Mouse (Mus musculus) CH12.LX (cell line): Measurements from ENCODE around the gene Phactr1. TPM values are rescaled to one million over a fixed set of nuclear protein-coding genes. Genes with fewer than 3 reads are reported as not detected.

Experiments used
- DNase-seq: peaks from one replicate; pipeline ENCODE4 v3.0.0-alpha.2; 2013; ENCODE audit errors: extremely low read depth
- H3K27ac ChIP-seq: 2 replicates; pipeline ENCODE4 v1.5.1; 2012; ENCODE audit warnings: low read depth, mild to moderate bottlenecking, control low read depth, moderate library complexity; ENCODE audit not compliant: insufficient read depth
- H3K27me3 ChIP-seq: replicated peaks from 2 replicates; pipeline ENCODE3; 2012; ENCODE audit warnings: inconsistent platforms
- H3K36me3 ChIP-seq, 2 experiments: replicated peaks in 1 of 2; 2 replicates each; pipeline versions ENCODE3 to v1.6.1; 2012; ENCODE audit warnings: inconsistent platforms in 1 of 2, low read length in 1 of 2, mild to moderate bottlenecking in 1 of 2, mixed read lengths in 1 of 2, moderate library complexity in 1 of 2; ENCODE audit not compliant: control insufficient read depth in 1 of 2, insufficient read depth in 1 of 2
- H3K4me1 ChIP-seq, 2 experiments: 2 replicates each; pipeline ENCODE4 v1.6.1; 2012; ENCODE audit warnings: inconsistent platforms in 1 of 2, moderate library complexity in 1 of 2; ENCODE audit not compliant: insufficient read depth in 2 of 2, control insufficient read depth in 1 of 2
- H3K4me2 ChIP-seq: 2 replicates; pipeline ENCODE4 v1.6.1; 2012; ENCODE audit warnings: low read depth, mild to moderate bottlenecking, control low read depth; ENCODE audit not compliant: poor library complexity, insufficient read depth, severe bottlenecking
- H3K4me3 ChIP-seq, 3 experiments: fragments of 150-350 bp in 1 of 3; sonication (generic) in 1 of 3; replicated peaks in 1 of 3; 2 replicates each; pipeline versions ENCODE3 to v1.5.1; 2011 to 2012; ENCODE audit warnings: low read depth in 2 of 3, low read length in 2 of 3, mild to moderate bottlenecking in 2 of 3, moderate library complexity in 2 of 3, control low read depth in 1 of 3, improper control_type of control experiment in 1 of 3, inconsistent platforms in 1 of 3, mixed read lengths in 1 of 3; ENCODE audit not compliant: poor library complexity in 1 of 3
- H3K79me2 ChIP-seq: replicated peaks from 2 replicates; pipeline ENCODE4 v1.6.1; 2012; ENCODE audit warnings: mild to moderate bottlenecking, moderate library complexity; ENCODE audit not compliant: control insufficient read depth, poor library complexity, insufficient read depth, severe bottlenecking; ENCODE audit errors: extremely low read depth
- H3K9ac ChIP-seq: 2 replicates; pipeline ENCODE4 v1.6.1; 2012; ENCODE audit warnings: low read depth, mild to moderate bottlenecking, control low read depth, moderate library complexity; ENCODE audit not compliant: insufficient read depth
- H3K9me3 ChIP-seq: replicated peaks from 2 replicates; pipeline ENCODE3; 2012; ENCODE audit warnings: low read length, inconsistent platforms, mixed read lengths
- CHD1 ChIP-seq: IDR thresholded peaks from 2 replicates; pipeline ENCODE4 v1.6.1; 2012; ENCODE audit warnings: low read depth, low read length, improper control_type of control experiment, inconsistent platforms
- CHD2 ChIP-seq: IDR thresholded peaks from 2 replicates; pipeline ENCODE4 v1.6.1; 2011; ENCODE audit warnings: low read length, improper control_type of control experiment
- E2F4 ChIP-seq: IDR thresholded peaks from 2 replicates; pipeline ENCODE4 v1.6.1; 2011; ENCODE audit warnings: low read depth, low read length, improper control_type of control experiment; ENCODE audit not compliant: insufficient replicate concordance
- ELF1 ChIP-seq: IDR thresholded peaks from 2 replicates; pipeline ENCODE4 v1.6.1; 2014; ENCODE audit warnings: low read depth, mild to moderate bottlenecking, inconsistent platforms, low read length, improper control_type of control experiment
- ETS1 ChIP-seq: conservative IDR thresholded peaks from 2 replicates; pipeline ENCODE4 v1.6.1; 2012; ENCODE audit warnings: low read depth, mild to moderate bottlenecking, inconsistent platforms, low read length, improper control_type of control experiment, moderate library complexity
- GABPA ChIP-seq: IDR thresholded peaks from 2 replicates; pipeline ENCODE4 v1.6.1; 2012; ENCODE audit warnings: low read depth, low read length, improper control_type of control experiment, inconsistent platforms; ENCODE audit not compliant: insufficient replicate concordance
- MAFK ChIP-seq: IDR thresholded peaks from 2 replicates; pipeline ENCODE4 v1.6.1; 2011; ENCODE audit warnings: low read length, improper control_type of control experiment; ENCODE audit not compliant: insufficient replicate concordance
- MAX ChIP-seq: IDR thresholded peaks from 2 replicates; pipeline ENCODE4 v1.6.1; 2011; ENCODE audit warnings: low read length, improper control_type of control experiment
- NRF1 ChIP-seq: IDR thresholded peaks from 2 replicates; pipeline ENCODE4 v1.6.1; 2014; ENCODE audit warnings: low read depth, mild to moderate bottlenecking, inconsistent platforms, low read length, improper control_type of control experiment, moderate library complexity
- POLR2A ChIP-seq: IDR thresholded peaks from 2 replicates; pipeline ENCODE4 v1.6.1; 2011; ENCODE audit warnings: low read depth, mild to moderate bottlenecking, improper control_type of control experiment, low read length
- POLR2AphosphoS2 ChIP-seq: IDR thresholded peaks from 2 replicates; pipeline ENCODE4 v1.6.1; 2011; ENCODE audit warnings: low read depth, low read length, improper control_type of control experiment
- TBP ChIP-seq: conservative IDR thresholded peaks from 2 replicates; pipeline ENCODE4 v1.6.1; 2011; ENCODE audit warnings: low read depth, low read length, improper control_type of control experiment
- UBTF ChIP-seq: IDR thresholded peaks from 2 replicates; pipeline ENCODE4 v1.6.1; 2012; ENCODE audit warnings: low read depth, mild to moderate bottlenecking, inconsistent platforms, low read length, improper control_type of control experiment, moderate library complexity
- USF2 ChIP-seq: conservative IDR thresholded peaks from 2 replicates; pipeline ENCODE4 v1.6.1; 2011; ENCODE audit warnings: low read depth, low read length, improper control_type of control experiment
- ZC3H11A ChIP-seq: IDR thresholded peaks from 2 replicates; pipeline ENCODE4 v1.6.1; 2012; ENCODE audit warnings: low read depth, mild to moderate bottlenecking, inconsistent platforms, low read length, improper control_type of control experiment
- ZKSCAN1 ChIP-seq: IDR thresholded peaks from 2 replicates; pipeline ENCODE4 v1.6.1; 2012; ENCODE audit warnings: low read depth, inconsistent platforms, low read length, improper control_type of control experiment, borderline replicate concordance
- ZNF384 ChIP-seq: IDR thresholded peaks from 2 replicates; pipeline ENCODE4 v1.6.1; 2012; ENCODE audit warnings: low read depth, low read length, improper control_type of control experiment, inconsistent platforms
- dilution Hi-C: fragments of 300-500 bp; cut with MboI; formaldehyde crosslinking; loops from 2 replicates; pipeline ENCODE4 v1.14.3; 2020; ENCODE audit warnings: low sequenced_read_pairs; ENCODE audit not compliant: extremely low pct_unique_long_range_greater_than_20kb, extremely low pct_ligation_motif_present
- in situ Hi-C: fragments of 300-500 bp; cut with MboI; formaldehyde crosslinking; loops from 3 replicates; pipeline ENCODE4 v1.14.3; 2019; ENCODE audit warnings: low sequenced_read_pairs, low pct_ligation_motif_present, low pct_unique_long_range_greater_than_20kb, mixed read lengths
- polyA plus RNA-seq: library from polyadenylated mRNA; unstranded; fragments of >175 nt; gene quantifications from 2 replicates; pipeline ENCODE4 v1.2.1, GENCODE M21; 2012; ENCODE audit warnings: low read depth; ENCODE audit not compliant: insufficient read length
- total RNA-seq, 2 experiments: library from RNA; depleted of rRNA; stranded (reverse); fragments of 300-350 nt in 1 of 2; fragments of >200 nt in 1 of 2; gene quantifications; 2 replicates each; pipeline ENCODE4 v1.2.3; 2012 to 2014

Phactr1 gene
- total and polyA plus RNA-seq, 3 experiments: 2.0 to 6.1 (median 3.1) TPM

GRCm38 (mm10) chr13:42917251-42917650 lies 236.8 kb downstream of the Phactr1 start:
- dilution Hi-C loops: no loop called here
- Histone ChIP-seq H3K4me2 (no peak overlapping the region), H3K4me3 (no peak overlapping the region)

GRCm38 (mm10) chr13:42920062-42920461 lies 239.6 kb downstream of the Phactr1 start:
- DNase-seq: no peak
- no peaks in the 10 kb centered on the region for H3K79me2 ChIP-seq
- peaks cover 0 to 7% of the 10 kb centered on the region in 2 experiments; a peak in 1 of 4 replicates for H3K4me1 ChIP-seq
- H3K36me3 ChIP-seq: no peaks in the 10 kb centered on the region
- no peaks in the 10 kb centered on the region for H3K9me3 ChIP-seq
- H3K4me3 ChIP-seq: no peak overlapping the region
- TF ChIP-seq MAFK (peak; percentile 62; the same call in 1 of the 2 replicates), TBP (no peak)
- H3K27me3 ChIP-seq: no peaks in the 10 kb centered on the region
- in situ Hi-C loops: no loop called here
- no peak overlapping the region for H3K4me2 ChIP-seq
- H3K9ac ChIP-seq: no peak overlapping the region
- H3K27ac ChIP-seq: no peak overlapping the region
- dilution Hi-C loops: no loop called here

More at GRCm38 (mm10) chr13:42917251-42917650, 236.8 kb downstream of the Phactr1 start:
- Histone ChIP-seq H3K36me3 (no peaks in the 10 kb centered on the region), H3K4me1 (peaks cover 0 to 7% of the 10 kb centered on the region in 2 experiments; a peak in 1 of 4 replicates), H3K9ac (no peak overlapping the region), H3K9me3 (no peaks in the 10 kb centered on the region), H3K27ac (no peak overlapping the region), H3K79me2 (no peaks in the 10 kb centered on the region), H3K27me3 (no peaks in the 10 kb centered on the region)
- in situ Hi-C loops: no loop called here
- TF ChIP-seq CHD1 (no peak), MAX (no peak), UBTF (no peak), TBP (no peak), CHD2 (no peak), E2F4 (no peak), POLR2AphosphoS2 (no peak), ZNF384 (no peak), NRF1 (no peak), ELF1 (no peak), POLR2A (no peak), GABPA (no peak), USF2 (no peak), ZKSCAN1 (no peak), ETS1 (no peak), ZC3H11A (no peak)
- DNase-seq: no peak
